Mouse (Mus musculus) thymus, adult 18-20 months (tissue): ENCODE results near the gene Daam1.

Experiments used
- DNase-seq, 2 experiments: peaks; one replicate each; pipeline ENCODE4 v3.0.0; 2022; ENCODE audit warnings: mixed read lengths in 2 of 2

Gene Daam1

GRCm38 (mm10) chr12:71938513-71938912 is 107.6 kb downstream of the Daam1 start:
- DNase-seq = no peak

- DNase-seq = no peak
Observed at GRCm38 (mm10) chr12:71941290-71941689, 110.4 kb downstream of the Daam1 start.

DNA sequence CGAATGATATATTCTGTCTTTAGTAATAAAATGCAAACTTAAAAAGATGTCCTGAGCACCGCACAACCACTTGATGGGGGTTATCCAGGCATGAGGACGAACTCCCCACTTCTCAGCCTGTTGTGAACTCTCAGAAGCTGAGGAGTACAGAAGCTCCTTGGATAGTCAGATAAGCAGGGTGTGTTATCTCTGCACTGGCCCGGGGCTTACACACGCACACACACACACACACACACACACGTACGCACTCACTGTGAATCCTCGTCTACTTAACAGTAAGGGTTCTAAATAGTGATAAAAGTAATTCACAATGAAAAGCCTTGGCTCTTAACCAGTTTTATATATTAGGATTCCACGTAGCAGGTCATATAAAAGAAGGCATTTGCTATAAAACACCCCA is 112.2 kb downstream of the Daam1 start:
- DNase-seq = no peak

GRCm38 (mm10) chr12:71943646-71944045 is 112.8 kb downstream of the Daam1 start:
- no peak for DNase-seq

DNA sequence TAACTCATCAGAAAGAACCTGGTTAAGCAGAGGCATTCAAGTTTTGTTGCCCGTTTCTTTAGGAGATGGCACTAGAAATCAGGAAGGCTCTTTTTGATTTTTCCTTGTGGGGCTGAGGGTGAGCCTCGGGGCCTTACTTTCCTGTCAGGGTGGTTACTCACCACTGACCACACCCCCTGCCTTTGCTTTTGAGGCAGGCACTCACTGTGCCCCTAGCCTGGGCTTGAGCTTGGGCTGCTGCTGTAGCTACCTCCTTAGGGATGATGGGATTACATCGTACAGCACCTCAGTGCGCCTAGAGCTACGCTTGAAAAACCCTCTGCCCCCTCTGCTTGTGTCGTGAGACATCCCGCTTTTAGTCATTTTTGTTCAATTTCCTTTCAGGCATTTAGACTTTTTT is 115.0 kb downstream of the Daam1 start:
- DNase-seq = no peak

- no peak for DNase-seq
Observed at GRCm38 (mm10) chr12:71946448-71946847, 115.6 kb downstream of the Daam1 start.

- no peak for DNase-seq
Observed at GRCm38 (mm10) chr12:71948972-71949371, 118.1 kb downstream of the Daam1 start.

DNA sequence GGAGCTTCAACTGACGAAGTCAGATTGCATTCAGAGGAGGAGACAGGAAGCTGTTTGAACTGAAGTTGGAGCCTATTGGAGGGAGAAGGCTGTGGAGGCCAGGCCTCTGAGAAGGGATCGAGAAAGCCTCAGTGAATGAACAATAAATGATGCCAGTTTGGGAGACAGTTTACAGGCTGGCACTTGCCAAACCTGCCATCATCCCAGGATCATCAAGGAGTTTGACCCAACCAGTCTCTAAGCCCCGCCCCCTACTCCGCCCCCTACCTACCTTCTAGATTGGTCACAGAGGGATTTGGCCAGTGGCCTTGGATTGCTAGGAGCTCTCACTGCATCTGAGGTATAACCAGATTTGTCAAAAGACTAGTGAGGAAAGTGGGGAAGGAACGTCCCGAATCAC is 118.7 kb downstream of the Daam1 start:
- no peak for DNase-seq

DNA sequence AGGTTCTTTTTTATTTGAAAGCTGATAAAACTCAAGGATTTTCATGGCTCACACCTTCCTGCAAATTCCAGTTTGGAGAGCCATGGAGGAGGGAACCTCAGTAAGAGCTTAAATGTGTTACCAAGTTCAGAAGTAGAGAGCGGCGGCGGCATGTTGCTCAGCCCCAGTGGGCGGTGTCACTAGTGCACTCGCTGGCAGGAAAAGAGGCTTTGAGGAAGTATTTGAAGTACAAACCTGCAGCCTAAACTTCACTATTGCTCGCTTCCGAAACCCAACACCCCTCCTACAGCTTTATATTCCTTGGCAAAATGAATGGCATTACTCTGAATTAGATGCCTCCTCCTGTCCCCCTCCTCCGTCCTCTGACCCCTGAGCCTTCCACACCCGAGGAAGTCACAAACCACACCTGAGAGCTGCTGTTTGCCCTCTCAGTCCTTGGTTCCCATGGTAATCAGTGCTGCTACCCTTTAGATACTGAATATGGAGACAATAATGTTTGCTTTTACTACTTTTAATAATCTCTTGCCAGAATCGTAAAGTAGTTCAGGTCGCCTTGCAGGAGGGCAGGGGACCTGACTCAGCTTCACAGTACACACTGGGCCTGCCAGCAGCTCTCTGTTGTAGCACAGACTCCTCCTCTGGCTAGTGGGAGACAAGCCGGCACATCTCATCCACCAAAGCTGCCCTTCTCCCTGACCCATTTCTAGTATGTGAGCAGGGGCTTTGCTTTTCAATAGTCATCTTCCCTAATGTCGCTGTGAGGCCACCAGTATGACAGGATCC is 119.4 kb downstream of the Daam1 start:
- DNase-seq = no peak

- DNase-seq = no peak
Observed at GRCm38 (mm10) chr12:71954180-71954935, 123.5 kb downstream of the Daam1 start.

DNA sequence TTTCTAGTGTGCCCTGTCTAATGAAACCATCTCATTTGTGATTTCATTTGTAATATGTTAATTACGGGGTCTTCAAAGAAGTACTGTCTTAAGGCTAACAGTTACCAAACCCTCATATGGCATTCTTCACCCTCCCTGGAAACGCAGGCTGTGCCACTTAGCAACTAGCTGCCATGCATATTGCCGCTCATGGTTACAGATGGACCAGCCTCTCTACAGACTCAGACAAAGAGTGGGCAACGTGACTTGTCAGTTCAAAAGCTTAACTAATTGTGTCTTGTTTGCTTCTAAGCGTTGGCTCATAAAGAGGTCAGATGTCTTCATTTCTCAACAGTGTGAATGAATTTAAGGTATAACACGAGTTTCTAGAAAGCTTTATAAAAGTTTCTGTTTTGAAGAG is 126.1 kb downstream of the Daam1 start:
- no peak for DNase-seq

DNA sequence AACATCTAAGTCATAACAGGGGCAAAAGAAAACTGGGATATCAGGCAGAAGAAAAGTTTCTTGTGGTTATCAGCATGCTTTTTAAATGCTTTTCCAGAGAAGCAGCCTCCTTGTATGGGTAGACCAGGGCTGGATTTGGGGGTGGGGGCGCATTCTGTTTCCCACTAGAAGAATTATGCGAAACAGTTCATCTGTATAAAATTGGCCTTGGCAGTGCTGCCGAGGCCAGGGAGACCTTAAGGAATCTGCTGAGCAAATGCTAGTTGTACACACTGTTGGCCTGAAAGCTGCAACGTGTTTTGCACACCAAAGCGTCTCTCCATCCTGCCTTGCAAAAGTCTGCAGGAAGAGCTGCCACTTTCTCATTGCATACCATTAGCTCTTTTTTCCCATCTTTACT is 126.6 kb downstream of the Daam1 start:
- no peak for DNase-seq

GRCm38 (mm10) chr12:71959351-71959991 is 128.6 kb downstream of the Daam1 start:
- DNase-seq = no peak

DNA sequence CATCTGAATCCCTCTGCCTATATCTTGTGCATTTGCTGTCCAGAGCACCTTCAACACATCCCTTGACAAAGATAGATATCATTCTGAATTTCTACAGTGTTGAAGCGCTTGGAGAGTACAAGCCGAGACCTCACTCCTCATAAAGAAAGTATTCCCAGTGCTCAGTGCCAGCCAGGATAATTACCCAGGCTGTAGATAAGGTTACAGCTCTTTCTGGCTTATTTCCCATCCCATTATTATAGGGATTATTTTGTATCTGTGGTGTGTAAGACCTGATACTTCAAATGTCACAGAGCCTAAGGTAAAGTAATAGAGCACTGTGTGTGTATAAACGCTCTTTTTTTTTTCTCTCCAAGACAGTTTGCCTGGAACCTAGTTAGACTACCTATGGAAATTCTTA is 130.8 kb downstream of the Daam1 start:
- no peak for DNase-seq

- DNase-seq = no peak
Observed at GRCm38 (mm10) chr12:71962616-71963015, 131.7 kb downstream of the Daam1 start.

GRCm38 (mm10) chr12:71968592-71968991 is 137.7 kb downstream of the Daam1 start:
- DNase-seq = no peak

DNA sequence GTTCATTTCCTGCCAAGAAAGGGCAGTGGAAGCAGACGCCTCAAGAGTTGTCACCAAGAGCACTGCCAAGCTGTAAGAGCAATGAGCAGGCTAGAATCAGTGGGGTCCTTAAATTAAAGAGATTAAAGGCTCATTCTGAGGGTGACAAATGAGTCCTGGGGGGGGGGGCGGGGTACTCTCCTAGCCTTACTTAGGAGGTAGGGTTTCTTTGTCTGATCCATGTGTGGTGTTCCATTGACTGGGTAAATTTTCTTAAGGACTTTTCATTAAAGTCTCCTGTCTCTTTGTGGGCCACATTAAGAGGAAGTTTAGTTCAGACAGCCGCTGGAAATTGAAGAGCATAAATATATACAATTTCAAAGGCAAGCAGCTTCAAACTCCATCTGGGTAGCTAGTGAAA is 138.1 kb downstream of the Daam1 start:
- DNase-seq = no peak

GRCm38 (mm10) chr12:71969439-71969838 is 138.6 kb downstream of the Daam1 start:
- DNase-seq = no peak

DNA sequence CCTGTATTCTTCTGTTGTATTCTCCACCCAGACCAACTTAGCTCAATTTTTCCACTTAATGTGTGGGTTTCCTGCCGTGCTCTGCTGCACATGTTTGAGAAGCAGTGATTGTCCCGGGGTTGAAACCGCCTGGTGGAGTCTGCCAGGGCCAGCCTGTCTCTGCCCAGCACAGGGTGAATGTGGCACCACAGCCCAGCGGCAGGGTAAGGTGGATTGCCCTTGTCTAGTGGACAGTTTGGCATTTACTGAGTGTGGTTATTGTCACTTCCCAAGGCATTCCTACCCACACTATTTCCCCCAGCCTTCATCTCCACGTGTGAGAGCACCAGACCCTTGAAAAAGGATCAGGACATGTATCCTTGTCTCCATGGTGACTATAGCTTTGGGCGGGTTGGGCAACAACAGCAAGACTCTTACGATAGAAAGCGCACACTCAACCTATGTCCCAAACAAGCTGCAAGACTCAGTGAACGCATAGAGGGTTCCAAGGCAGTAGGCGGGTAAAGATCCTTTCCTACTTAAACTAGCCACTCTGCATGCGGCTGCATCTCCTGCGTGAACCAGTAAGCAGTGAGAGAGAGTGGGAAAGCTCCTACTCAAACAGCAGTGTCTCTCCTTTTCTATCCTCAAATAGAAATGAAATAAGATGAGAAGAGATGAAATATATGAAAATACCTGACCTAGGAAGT is 139.2 kb downstream of the Daam1 start:
- DNase-seq = no peak

GRCm38 (mm10) chr12:71970791-71971654 is 140.1 kb downstream of the Daam1 start:
- DNase-seq = no peak

GRCm38 (mm10) chr12:71972126-71972525 is 141.2 kb downstream of the Daam1 start:
- DNase-seq = no peak

DNA sequence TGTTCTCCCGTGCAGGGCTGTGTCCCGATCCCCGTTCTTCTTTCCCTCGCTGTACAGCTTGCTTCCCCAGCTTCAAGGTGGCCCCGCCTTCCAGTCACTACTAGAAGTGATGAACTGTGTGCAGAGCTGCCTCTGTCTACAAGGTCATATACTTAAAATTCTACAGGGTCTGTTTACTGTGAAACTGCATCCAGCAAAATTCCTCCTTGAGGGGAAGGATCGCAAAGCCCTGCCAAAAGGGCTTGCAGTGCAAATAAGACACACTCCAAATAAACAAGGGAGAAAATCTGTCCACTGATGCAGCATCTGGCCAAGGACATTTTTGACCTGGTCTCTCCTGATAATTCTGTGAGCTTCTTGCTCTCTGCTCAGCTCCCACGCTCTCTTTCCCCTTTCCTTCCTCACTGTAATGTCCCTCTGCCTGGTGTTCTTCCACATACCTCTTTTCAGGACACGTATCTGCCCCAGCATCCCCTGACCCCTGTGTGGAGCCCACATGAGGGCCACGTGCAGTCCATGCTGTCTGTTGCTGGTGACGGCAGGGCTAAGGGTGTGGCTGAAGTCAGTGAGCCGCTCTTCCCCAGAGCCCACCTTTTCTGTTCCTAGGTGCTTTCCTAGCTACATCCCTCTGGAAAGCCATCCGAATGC is 141.9 kb downstream of the Daam1 start:
- no peak for DNase-seq
